12 mouse cellular contexts compared by ENCODE assay signal in genomic region chr5:106575098-106575497, GRCm38 (mm10). TPM values are rescaled to one million over a fixed set of nuclear protein-coding genes. Genes with fewer than 3 reads are reported as not detected.
DNase-seq lines count a peak whose midpoint lies in the region; ATAC-seq lines count a peak whose summit lies in the region.
"Had no signal": no experiment of that assay in that cellular context is flagged by ENCODE, and none has a peak within 500 bp of the region (broad histone marks: within the 10 kb centered on the region; RNA-seq: fewer than 3 reads in every experiment).

No protein-coding gene starts in this region.

- H3K27me3 ChIP-seq in heart, embryonic 15.5 days: peaks cover 4% of the 10 kb centered on the region
- peaks cover 45% of the 10 kb centered on the region for H3K27me3 ChIP-seq in embryonic facial prominence, embryonic 14.5 days (replicated peaks; ENCODE audit: control insufficient read depth, insufficient read depth, low read length)
- H3K27me3 ChIP-seq in hindbrain, embryonic 14.5 days (ENCODE audit: control insufficient read depth, insufficient read depth, low read length): peaks cover 75% of the 10 kb centered on the region
- H3K27me3 ChIP-seq in midbrain, embryonic 13.5 days: peaks cover 50% of the 10 kb centered on the region

- H3K4me3 ChIP-seq in heart, embryonic 15.5 days: peak overlapping the region; percentile 65
- H3K4me3 ChIP-seq in embryonic facial prominence, embryonic 14.5 days (ENCODE audit: low read depth, low read length): peak overlapping the region; percentile 63
- H3K4me3 ChIP-seq in hindbrain, embryonic 14.5 days (replicated peaks; ENCODE audit: low read length): peak overlapping the region; percentile 53
- H3K4me3 ChIP-seq in midbrain, embryonic 13.5 days (replicated peaks): peak overlapping the region; percentile 58; the same call in 1 of the 2 replicates

- DNase-seq in heart, postnatal 4 days: no peak
- no peak for DNase-seq in embryonic facial prominence, embryonic 14.5 days (ENCODE audit: low spot score)
- DNase-seq in hindbrain, embryonic 14.5 days (ENCODE audit: low spot score): no peak
- no peak for DNase-seq in spleen, postnatal 14 days (ENCODE audit: low spot score in 2 of 2)
- no peak for DNase-seq in right cerebral cortex, adult 2 months (ENCODE audit: low spot score in 2 of 2)
- no peak for DNase-seq in layer of hippocampus, adult 11-12 months (ENCODE audit: low spot score)

- H3K4me2 ChIP-seq in heart, embryonic 15.5 days: peak overlapping the region; percentile 99
- peak overlapping the region; percentile 99 for H3K4me2 ChIP-seq in embryonic facial prominence, embryonic 14.5 days (ENCODE audit: low read depth, low read length)
- peak overlapping the region; percentile 96 for H3K4me2 ChIP-seq in hindbrain, embryonic 14.5 days (replicated peaks)
- peak overlapping the region; percentile 94 for H3K4me2 ChIP-seq in midbrain, embryonic 13.5 days (replicated peaks)

- H3K36me3 ChIP-seq in heart, embryonic 15.5 days: no peaks in the 10 kb centered on the region
- no peaks in the 10 kb centered on the region for H3K36me3 ChIP-seq in embryonic facial prominence, embryonic 14.5 days (ENCODE audit: control insufficient read depth, insufficient read depth, low read length)
- H3K36me3 ChIP-seq in hindbrain, embryonic 14.5 days (replicated peaks; ENCODE audit: control insufficient read depth, insufficient read depth): no peaks in the 10 kb centered on the region
- no peaks in the 10 kb centered on the region for H3K36me3 ChIP-seq in midbrain, embryonic 13.5 days

- H3K27ac ChIP-seq in heart, embryonic 15.5 days: no peak overlapping the region
- H3K27ac ChIP-seq in embryonic facial prominence, embryonic 14.5 days (replicated peaks; ENCODE audit: low read depth, low read length): no peak overlapping the region
- H3K27ac ChIP-seq in hindbrain, embryonic 14.5 days: no peak overlapping the region
- H3K27ac ChIP-seq in midbrain, embryonic 13.5 days: no peak overlapping the region
- H3K27ac ChIP-seq: macrophage had no signal

- no peaks in the 10 kb centered on the region for H3K9me3 ChIP-seq in heart, embryonic 15.5 days (replicated peaks)
- H3K9me3 ChIP-seq in embryonic facial prominence, embryonic 14.5 days (ENCODE audit: control insufficient read depth, low read length): no peaks in the 10 kb centered on the region
- no peaks in the 10 kb centered on the region for H3K9me3 ChIP-seq in hindbrain, embryonic 14.5 days (ENCODE audit: control insufficient read depth, low read length)
- 0 out of 2 replicates have a peak, but pooled peaks cover 3% of the 10 kb centered on the region for H3K9me3 ChIP-seq in midbrain, embryonic 13.5 days

- WGBS in heart, embryonic 15.5 days: 31% methylated on average over 4 of the region's 4 CpGs
- 25% methylated on average over 4 of the region's 4 CpGs for WGBS in embryonic facial prominence, embryonic 14.5 days
- 28% methylated on average over 4 of the region's 4 CpGs for WGBS in hindbrain, embryonic 14.5 days
- WGBS in midbrain, embryonic 13.5 days: 19% methylated on average over 4 of the region's 4 CpGs

- no peak for ATAC-seq in heart, embryonic 15.5 days (replicated peaks; ENCODE audit: insufficient number of reproducible peaks, insufficient read depth, low FRiP score, low read depth)
- no peak for ATAC-seq in embryonic facial prominence, embryonic 14.5 days (ENCODE audit: low read depth)
- ATAC-seq in hindbrain, embryonic 14.5 days (ENCODE audit: low FRiP score): no peak
- peak; percentile 54 for ATAC-seq in midbrain, embryonic 13.5 days

- H3K4me1 ChIP-seq in heart, embryonic 15.5 days (replicated peaks): peaks cover 6% of the 10 kb centered on the region
- H3K4me1 ChIP-seq in embryonic facial prominence, embryonic 14.5 days (ENCODE audit: control insufficient read depth, insufficient read depth, low read length): peaks cover 7% of the 10 kb centered on the region
- H3K4me1 ChIP-seq in hindbrain, embryonic 14.5 days (replicated peaks; ENCODE audit: control insufficient read depth, insufficient read depth, low read length): peaks cover 16% of the 10 kb centered on the region
- H3K4me1 ChIP-seq in midbrain, embryonic 13.5 days (replicated peaks): peaks cover 24% of the 10 kb centered on the region

- no peak overlapping the region for H3K9ac ChIP-seq in heart, embryonic 15.5 days
- H3K9ac ChIP-seq in embryonic facial prominence, embryonic 14.5 days (ENCODE audit: low read depth, low read length): no peak overlapping the region
- H3K9ac ChIP-seq in hindbrain, embryonic 14.5 days: no peak overlapping the region
- H3K9ac ChIP-seq in midbrain, embryonic 13.5 days (replicated peaks): no peak overlapping the region

RNA-seq across cellular contexts. Expression of gene Gm17304, which starts 33.8 kb away (rescaled TPM):
- polyA plus RNA-seq in heart, embryonic 15.5 days (2015; fragmentation: Nextera tagmentation; extraction: Ambion mirVana): not detected in 2 replicates
- not detected for total RNA-seq in heart, postnatal 4 days (2021)
- polyA plus RNA-seq in embryonic facial prominence, embryonic 14.5 days (2014; fragmentation: Nextera tagmentation; extraction: Ambion mirVana): not detected in 2 replicates
- polyA plus RNA-seq in hindbrain, embryonic 14.5 days (2014; fragmentation: Nextera tagmentation; extraction: Ambion mirVana): not detected in 2 replicates
- polyA plus RNA-seq in midbrain, embryonic 13.5 days (2015; fragmentation: Nextera tagmentation; extraction: Ambion mirVana): not detected in 2 replicates
- total RNA-seq: granulocyte monocyte progenitor cell, adult 5-6 weeks; MEL had no signal
- polyA plus RNA-seq: macrophage; spleen, adult 2 months had no signal
